Mouse (Mus musculus) testis, postnatal 14 days (tissue): Measurements from ENCODE around the gene Creb3l1.

Experiments used
- DNase-seq: peaks from one replicate; pipeline ENCODE4 v3.0.0; 2021; ENCODE audit warnings: low spot score

Gene Creb3l1

GRCm38 (mm10) chr2:91963443-91963932, 60.8 kb downstream of the Creb3l1 start:
- DNase-seq: peak; percentile 93

- peak; percentile 51 for DNase-seq
These were observed 61.4 kb downstream of the Creb3l1 start for GRCm38 (mm10) chr2:91962864-91963401.

- no peak for DNase-seq
These were observed 62.2 kb downstream of the Creb3l1 start for GRCm38 (mm10) chr2:91961901-91962761.

- no peak for DNase-seq
These were observed 63.8 kb downstream of the Creb3l1 start for GRCm38 (mm10) chr2:91960459-91960858.

GRCm38 (mm10) chr2:91959544-91960410, 64.5 kb downstream of the Creb3l1 start:
- DNase-seq: no peak

GRCm38 (mm10) chr2:91958701-91959457, 65.4 kb downstream of the Creb3l1 start:
- no peak for DNase-seq

- no peak for DNase-seq
These were observed 66.3 kb downstream of the Creb3l1 start for GRCm38 (mm10) chr2:91958049-91958448.

- no peak for DNase-seq
These were observed 67.2 kb downstream of the Creb3l1 start for GRCm38 (mm10) chr2:91957096-91957495.

GRCm38 (mm10) chr2:91955875-91956274, 68.4 kb downstream of the Creb3l1 start:
- no peak for DNase-seq

GRCm38 (mm10) chr2:91955121-91955591, 69.1 kb downstream of the Creb3l1 start:
- no peak for DNase-seq

- peak; percentile 54 for DNase-seq
These were observed 70.5 kb downstream of the Creb3l1 start for GRCm38 (mm10) chr2:91953825-91954224.

GRCm38 (mm10) chr2:91950275-91951085, 73.8 kb downstream of the Creb3l1 start:
- DNase-seq: no peak

GRCm38 (mm10) chr2:91949411-91950274, 74.7 kb downstream of the Creb3l1 start:
- DNase-seq: no peak

GRCm38 (mm10) chr2:91948792-91949241, 75.5 kb downstream of the Creb3l1 start:
- no peak for DNase-seq

- no peak for DNase-seq
These were observed 76.2 kb downstream of the Creb3l1 start for GRCm38 (mm10) chr2:91948151-91948509.

GRCm38 (mm10) chr2:91947397-91948150, 76.7 kb downstream of the Creb3l1 start:
- no peak for DNase-seq

GRCm38 (mm10) chr2:91946836-91947235, 77.5 kb downstream of the Creb3l1 start:
- DNase-seq: no peak

GRCm38 (mm10) chr2:91945483-91945882, 78.8 kb downstream of the Creb3l1 start, which contains the start of gene Gm9821:
Gm9821 (plus strand) TSS chr2:91945703.
- DNase-seq: no peak
